Mouse (Mus musculus) small intestine, adult 2 months (tissue): ENCODE results near the gene Cldn7. TPM values are rescaled to one million over a fixed set of nuclear protein-coding genes. Genes with fewer than 3 reads are reported as not detected.

ENCODE experiments used
- H3K27ac ChIP-seq: fragments of 200-500 bp; 2 replicates; pipeline ENCODE4 v1.5.1; 2012; ENCODE audit warnings: low read depth, low read length, control low read depth, inconsistent platforms; ENCODE audit not compliant: insufficient read depth
- H3K27me3 ChIP-seq: fragments of 200-500 bp; 2 replicates; pipeline ENCODE4 v1.6.1; 2012; ENCODE audit warnings: mild to moderate bottlenecking, moderate library complexity, low read length, inconsistent platforms; ENCODE audit not compliant: control insufficient read depth, insufficient read depth
- H3K36me3 ChIP-seq: fragments of 200-500 bp; 2 replicates; pipeline ENCODE4 v1.6.1; 2012; ENCODE audit warnings: mild to moderate bottlenecking, low read length, control low read depth, inconsistent platforms; ENCODE audit not compliant: control insufficient read depth, insufficient read depth
- H3K4me1 ChIP-seq: fragments of 200-500 bp; 2 replicates; pipeline ENCODE4 v1.6.1; 2012; ENCODE audit warnings: low read length, inconsistent platforms, mixed read lengths; ENCODE audit not compliant: control insufficient read depth, insufficient read depth, insufficient read length
- H3K4me3 ChIP-seq: fragments of 200-500 bp; 2 replicates; pipeline ENCODE4 v1.5.1; 2012; ENCODE audit warnings: low read depth, mild to moderate bottlenecking, control low read depth, inconsistent platforms, low read length, moderate library complexity
- CTCF ChIP-seq: fragments of 200-500 bp; IDR thresholded peaks from 2 replicates; pipeline ENCODE4 v1.5.1; 2012; ENCODE audit warnings: low read depth, mild to moderate bottlenecking, control low read depth, inconsistent platforms, low read length, moderate library complexity, mixed read lengths; ENCODE audit not compliant: insufficient replicate concordance, insufficient read length; ENCODE audit errors: extremely low read depth
- POLR2A ChIP-seq: fragments of 200-500 bp; IDR thresholded peaks from 2 replicates; pipeline ENCODE4 v1.6.1; 2012; ENCODE audit warnings: low read depth, mild to moderate bottlenecking, control low read depth, inconsistent platforms, low read length, moderate library complexity
- WGBS: fragments of 180-500 bp; shearing (Covaris S2); methylation state at CpG from one replicate; pipeline ENCODE4 v1.1.7; 2018; 5-methylcytosine and 5-hydroxymethylcytosine counted together
- polyA plus RNA-seq: library from polyadenylated mRNA; depleted of rRNA; stranded (reverse); fragments of >200 nt; gene quantifications from 2 replicates; pipeline ENCODE4 v1.2.3, GENCODE M21; 2012

Cldn7 gene
- polyA plus RNA-seq, 1 experiment: 1,844 TPM

GRCm38 (mm10) chr11:69982225-69982624 lies 17.6 kb downstream of the Cldn7 start, which contains the start of gene Elp5:
Gene Elp5 (minus strand): TSS chr11:69982517.
- H3K27me3 ChIP-seq: no peaks in the 10 kb centered on the region
- TF ChIP-seq POLR2A (no peak), CTCF (no peak)
- H3K36me3 ChIP-seq: peaks cover 26% of the 10 kb centered on the region
- H3K4me3 ChIP-seq: peak within 1 kb of the TSS; percentile 87
- H3K27ac ChIP-seq: peak within 1 kb of the TSS; percentile 51
- H3K4me1 ChIP-seq: peaks cover 8% of the 10 kb centered on the region; the same call in 1 of the 2 replicates
- WGBS: 41% methylated on average over 8 of the region's 8 CpGs

GRCm38 (mm10) chr11:69982877-69983276 lies 18.3 kb downstream of the Cldn7 start:
- H3K27me3 ChIP-seq: no peaks in the 10 kb centered on the region
- 28% methylated on average over 5 of the region's 5 CpGs for WGBS
- H3K4me1 ChIP-seq: peaks cover 8% of the 10 kb centered on the region; the same call in 1 of the 2 replicates
- H3K27ac ChIP-seq: no peak overlapping the region
- no peak overlapping the region for H3K4me3 ChIP-seq
- peaks cover 24% of the 10 kb centered on the region for H3K36me3 ChIP-seq
- TF ChIP-seq POLR2A (no peak), CTCF (no peak)

- TF ChIP-seq CTCF: no peak
- no peak overlapping the region for H3K27ac ChIP-seq
- no peak overlapping the region for H3K4me3 ChIP-seq
- no peaks in the 10 kb centered on the region for H3K27me3 ChIP-seq
- 77% methylated on average over 4 of the region's 4 CpGs for WGBS
- H3K4me1 ChIP-seq: peaks cover 8% of the 10 kb centered on the region; the same call in 1 of the 2 replicates
- peaks cover 26% of the 10 kb centered on the region for H3K36me3 ChIP-seq
These were observed 18.8 kb downstream of the Cldn7 start for GRCm38 (mm10) chr11:69983377-69983776.

- Histone ChIP-seq H3K4me1 (peaks cover 8% of the 10 kb centered on the region; the same call in 1 of the 2 replicates), H3K4me3 (no peak overlapping the region), H3K36me3 (peaks cover 36% of the 10 kb centered on the region), H3K27ac (no peak overlapping the region), H3K27me3 (no peaks in the 10 kb centered on the region)
- WGBS: 87% methylated on average over 8 of the region's 8 CpGs
- no peak for TF ChIP-seq CTCF
These were observed 19.9 kb downstream of the Cldn7 start for GRCm38 (mm10) chr11:69984431-69984830.

GRCm38 (mm10) chr11:69989949-69990348 lies 25.4 kb downstream of the Cldn7 start:
- peaks cover 5% of the 10 kb centered on the region for H3K4me1 ChIP-seq
- H3K4me3 ChIP-seq: no peak overlapping the region
- H3K27me3 ChIP-seq: no peaks in the 10 kb centered on the region
- TF ChIP-seq CTCF: no peak
- no peak for TF ChIP-seq POLR2A
- H3K27ac ChIP-seq: 0 out of 2 replicates have a peak overlapping the region, but pooled peaks have one; percentile 15
- 91% methylated on average over 8 of the region's 8 CpGs for whole genome bisulfite sequencing
- peaks cover 53% of the 10 kb centered on the region for H3K36me3 ChIP-seq

- Histone ChIP-seq H3K4me1 (peaks cover 5% of the 10 kb centered on the region), H3K4me3 (peak within 1 kb of the TSS; percentile 86), H3K36me3 (peaks cover 47% of the 10 kb centered on the region), H3K27ac (peak within 1 kb of the TSS; percentile 99), H3K27me3 (no peaks in the 10 kb centered on the region)
- under 1% methylated on average over 40 of the region's 40 CpGs for WGBS
- peak; percentile 64; the same call in 1 of the 2 replicates for TF ChIP-seq POLR2A
- no peak for TF ChIP-seq CTCF
These were observed 26.5 kb downstream of the Cldn7 start, which contains the start of gene Gabarap for GRCm38 (mm10) chr11:69990850-69991691. Gene Gabarap (plus strand): TSS chr11:69991143.

- H3K36me3 ChIP-seq: peaks cover 42% of the 10 kb centered on the region
- WGBS: under 1% methylated on average over 15 of the region's 15 CpGs
- no peak for TF ChIP-seq POLR2A
- TF ChIP-seq CTCF: no peak
These were observed 27.1 kb downstream of the Cldn7 start for GRCm38 (mm10) chr11:69991711-69992110.

More at GRCm38 (mm10) chr11:69991711-69992110, 27.1 kb downstream of the Cldn7 start:
- H3K4me1 ChIP-seq: peaks cover 5% of the 10 kb centered on the region
- H3K4me3 ChIP-seq: peak overlapping the region; percentile 86
- H3K27ac ChIP-seq: peak overlapping the region; percentile 96
- H3K27me3 ChIP-seq: no peaks in the 10 kb centered on the region
